Mouse (Mus musculus): ENCODE measurements around the gene D10Wsu102e. TPM values are rescaled to one million over a fixed set of nuclear protein-coding genes. Genes with fewer than 3 reads are reported as not detected.
A peak's percentile ranks its signal among the peaks of the same experiment; 100 is the strongest.
"Not testable (repeated sequence)": the region's sequence is repeated elsewhere in the genome, so short reads cannot be mapped to it uniquely, and the experiment has no call there.

D10Wsu102e gene
- polyA plus RNA-seq, 1 experiment = 0.54 TPM

DNA sequence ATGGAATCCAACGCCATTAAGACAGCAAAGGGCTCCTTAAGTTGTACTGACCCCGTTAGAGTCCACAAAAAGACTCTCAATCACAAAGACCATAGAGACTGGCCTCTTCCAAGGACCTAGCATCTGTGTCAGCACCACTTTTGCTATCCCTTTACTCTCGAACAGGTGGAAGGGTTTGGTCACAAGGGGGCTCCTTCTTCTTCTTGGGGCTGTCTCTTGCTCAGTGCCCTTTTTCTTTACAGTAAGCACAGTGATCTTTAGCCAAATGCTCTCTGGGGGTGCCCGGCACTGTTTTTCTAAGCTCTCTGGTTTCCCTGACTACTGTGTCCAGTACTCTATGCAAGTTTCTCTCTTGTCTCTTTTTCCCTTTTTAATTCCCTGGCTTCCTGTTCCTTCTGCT is 22.5 kb downstream of the D10Wsu102e start:
- Histone ChIP-seq H3K4me3 (ENCODE audit: insufficient read depth, low read length) (no peak overlapping the region), H3K27ac (ENCODE audit: insufficient read depth, low read depth, low read length) (no peak overlapping the region), H3K4me1 (ENCODE audit: control insufficient read depth, insufficient read depth, low read length) (peaks cover 5% of the 10 kb centered on the region)
- TF ChIP-seq POLR2A (IDR thresholded peaks at IDR 0.05; ENCODE audit: borderline replicate concordance, low read depth, low read length) (no peak), CTCF (IDR thresholded peaks at IDR 0.05; ENCODE audit: low read depth, low read length) (no peak)

DNA sequence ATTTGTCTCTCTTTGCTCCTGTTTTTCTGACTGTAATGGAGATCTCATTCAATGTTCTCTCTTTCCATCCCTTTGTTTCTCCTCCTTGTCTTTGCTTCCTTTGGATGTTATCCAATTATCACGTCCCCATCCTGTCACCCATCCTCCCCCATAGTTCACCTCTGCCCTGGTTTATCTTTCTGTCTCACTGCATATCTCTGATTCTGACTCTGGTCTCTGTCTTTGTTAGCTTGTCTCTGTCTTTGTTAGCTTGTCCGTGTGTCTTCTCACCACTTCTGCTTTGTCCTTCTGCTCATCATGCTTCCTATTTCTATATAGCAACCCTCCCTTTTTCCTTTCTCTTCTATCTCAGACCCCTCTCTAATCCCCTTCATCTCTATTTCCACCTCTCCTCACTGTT is 23.0 kb downstream of the D10Wsu102e start:
- TF ChIP-seq POLR2A (IDR thresholded peaks at IDR 0.05; ENCODE audit: borderline replicate concordance, low read depth, low read length) = no peak
- TF ChIP-seq CTCF (IDR thresholded peaks at IDR 0.05; ENCODE audit: low read depth, low read length) = no peak
- Histone ChIP-seq H3K4me3 (ENCODE audit: insufficient read depth, low read length) (no peak overlapping the region), H3K4me1 (ENCODE audit: control insufficient read depth, insufficient read depth, low read length) (peaks cover 5% of the 10 kb centered on the region), H3K27ac (ENCODE audit: insufficient read depth, low read depth, low read length) (no peak overlapping the region)

- Histone ChIP-seq H3K27ac (ENCODE audit: insufficient read depth, low read depth, low read length) (no peak overlapping the region), H3K4me3 (ENCODE audit: insufficient read depth, low read length) (no peak overlapping the region), H3K4me1 (ENCODE audit: control insufficient read depth, insufficient read depth, low read length) (peaks cover 5% of the 10 kb centered on the region)
- TF ChIP-seq POLR2A (IDR thresholded peaks at IDR 0.05; ENCODE audit: borderline replicate concordance, low read depth, low read length) (no peak), CTCF (IDR thresholded peaks at IDR 0.05; ENCODE audit: low read depth, low read length) (no peak)
These were observed 23.8 kb downstream of the D10Wsu102e start for GRCm38 (mm10) chr10:83383863-83384262.

- peaks cover 5% of the 10 kb centered on the region for H3K4me1 ChIP-seq (ENCODE audit: control insufficient read depth, insufficient read depth, low read length)
- H3K4me3 ChIP-seq (ENCODE audit: insufficient read depth, low read length) = no peak overlapping the region
- TF ChIP-seq POLR2A (IDR thresholded peaks at IDR 0.05; ENCODE audit: borderline replicate concordance, low read depth, low read length) (no peak), CTCF (IDR thresholded peaks at IDR 0.05; ENCODE audit: low read depth, low read length) (no peak)
- no peak overlapping the region for H3K27ac ChIP-seq (ENCODE audit: insufficient read depth, low read depth, low read length)
These were observed 24.6 kb downstream of the D10Wsu102e start for GRCm38 (mm10) chr10:83384456-83385215.

DNA sequence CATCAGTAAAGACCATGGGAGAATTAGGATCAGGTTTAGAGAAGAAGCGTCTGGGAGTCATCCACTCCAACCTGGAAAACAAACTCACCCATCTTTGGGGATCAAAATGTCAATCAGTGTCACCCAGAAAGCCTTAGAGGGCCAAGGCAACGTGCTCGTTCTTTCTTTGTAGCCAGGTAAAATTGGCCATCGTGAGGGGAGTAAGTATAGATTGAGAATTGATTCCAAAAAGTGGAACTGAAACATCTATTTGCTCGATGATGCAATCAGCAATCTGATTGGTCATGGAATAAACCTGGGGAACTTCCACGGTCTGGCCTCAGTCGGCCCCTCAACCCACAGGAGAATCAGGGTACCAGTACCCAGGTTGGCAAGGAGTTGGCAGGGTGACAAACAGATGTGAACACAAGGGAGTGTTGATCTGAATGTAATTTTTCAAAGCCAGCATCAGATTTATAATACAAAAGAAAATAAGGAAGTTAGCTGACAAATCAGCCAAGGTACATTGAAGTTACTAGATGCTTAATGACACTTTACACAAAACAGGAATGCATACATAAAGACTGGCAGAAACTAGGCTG is 25.4 kb downstream of the D10Wsu102e start:
- TF ChIP-seq POLR2A (IDR thresholded peaks at IDR 0.05; ENCODE audit: borderline replicate concordance, low read depth, low read length) = no peak
- no peak for TF ChIP-seq CTCF (IDR thresholded peaks at IDR 0.05; ENCODE audit: low read depth, low read length)
- Histone ChIP-seq H3K4me1 (ENCODE audit: control insufficient read depth, insufficient read depth, low read length) (peaks cover 5% of the 10 kb centered on the region), H3K4me3 (ENCODE audit: insufficient read depth, low read length) (no peak overlapping the region), H3K27ac (ENCODE audit: insufficient read depth, low read depth, low read length) (no peak overlapping the region)

DNA sequence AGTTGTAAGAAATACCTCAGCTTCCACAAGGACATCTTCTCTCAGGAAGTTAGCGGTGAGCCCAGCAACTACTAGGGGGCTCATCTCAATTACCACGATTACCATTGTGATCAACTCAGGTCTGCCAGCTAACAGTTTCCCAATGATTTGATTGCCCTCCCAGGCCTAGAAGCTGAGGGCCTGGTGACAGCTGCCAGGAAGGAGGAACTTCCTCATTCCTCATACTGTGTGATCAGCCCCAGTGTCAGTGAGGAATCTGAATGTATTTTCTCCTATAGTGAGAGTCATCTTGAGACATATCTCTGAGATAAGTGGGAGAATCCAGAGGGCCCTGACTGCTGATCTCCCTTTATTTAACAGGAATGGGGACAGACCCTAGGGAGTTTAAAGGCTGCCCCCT is 37.3 kb downstream of the D10Wsu102e start:
- TF ChIP-seq POLR2A (IDR thresholded peaks at IDR 0.05; ENCODE audit: borderline replicate concordance, low read depth, low read length) = no peak
- Histone ChIP-seq H3K27ac (ENCODE audit: insufficient read depth, low read depth, low read length) (peak overlapping the region; percentile 60), H3K4me1 (ENCODE audit: control insufficient read depth, insufficient read depth, low read length) (peaks cover 12% of the 10 kb centered on the region), H3K4me3 (ENCODE audit: insufficient read depth, low read length) (no peak overlapping the region)

GRCm38 (mm10) chr10:83400896-83401295 is 40.9 kb downstream of the D10Wsu102e start:
- H3K4me3 ChIP-seq (ENCODE audit: insufficient read depth, low read length); H3K27ac ChIP-seq (ENCODE audit: insufficient read depth, low read depth, low read length): not testable (repeated sequence)
- H3K4me1 ChIP-seq (ENCODE audit: control insufficient read depth, insufficient read depth, low read length) = peaks cover 12% of the 10 kb centered on the region

DNA sequence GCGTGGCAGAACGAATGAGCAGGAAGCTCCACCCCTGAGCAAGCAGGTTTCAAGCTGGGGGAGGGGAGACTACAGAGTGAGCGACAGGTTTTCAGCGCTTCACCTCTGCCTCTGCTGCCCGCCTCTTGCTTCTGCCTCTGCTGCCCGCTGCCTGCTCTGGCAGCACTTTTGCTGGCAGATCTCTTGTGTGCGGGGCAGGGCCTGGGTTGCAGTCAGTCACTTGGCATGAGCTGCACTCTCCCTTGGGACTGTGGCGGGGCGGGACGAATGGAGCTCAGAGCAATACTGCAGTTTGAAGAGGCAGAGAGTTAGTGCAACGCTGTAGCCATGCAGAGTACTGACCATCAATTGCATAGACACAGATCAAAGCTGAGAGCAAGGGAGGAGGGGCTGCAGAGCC is 45.0 kb downstream of the D10Wsu102e start:
- TF ChIP-seq POLR2A (IDR thresholded peaks at IDR 0.05; ENCODE audit: borderline replicate concordance, low read depth, low read length) (no peak), CTCF (IDR thresholded peaks at IDR 0.05; ENCODE audit: low read depth, low read length) (no peak)
- Histone ChIP-seq H3K27ac (ENCODE audit: insufficient read depth, low read depth, low read length) (no peak overlapping the region), H3K4me3 (ENCODE audit: insufficient read depth, low read length) (no peak overlapping the region), H3K4me1 (ENCODE audit: control insufficient read depth, insufficient read depth, low read length) (no peaks in the 10 kb centered on the region)

DNA sequence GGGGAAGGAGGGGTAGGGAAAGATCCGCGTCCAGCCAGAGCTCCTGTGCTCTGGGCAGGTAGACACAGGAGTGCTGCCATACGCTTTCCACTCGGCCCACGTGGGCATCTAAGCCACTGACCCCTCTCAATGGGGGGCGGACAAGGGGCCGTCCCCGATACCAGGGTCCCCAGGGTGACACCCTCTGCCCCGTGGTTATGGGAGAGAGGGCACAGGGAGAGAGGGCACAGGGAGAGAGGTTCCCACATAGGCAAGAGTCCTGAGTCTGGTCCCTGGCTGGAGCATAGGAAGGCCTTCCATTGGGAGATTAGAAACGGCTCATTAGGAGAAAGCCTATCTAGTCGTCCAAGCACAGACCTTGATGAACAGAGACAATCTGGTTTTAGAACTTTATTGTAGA is 45.7 kb downstream of the D10Wsu102e start:
- TF ChIP-seq POLR2A (IDR thresholded peaks at IDR 0.05; ENCODE audit: borderline replicate concordance, low read depth, low read length) = no peak
- no peak for TF ChIP-seq CTCF (IDR thresholded peaks at IDR 0.05; ENCODE audit: low read depth, low read length)
- Histone ChIP-seq H3K4me3 (ENCODE audit: insufficient read depth, low read length) (no peak overlapping the region), H3K27ac (ENCODE audit: insufficient read depth, low read depth, low read length) (no peak overlapping the region), H3K4me1 (ENCODE audit: control insufficient read depth, insufficient read depth, low read length) (no peaks in the 10 kb centered on the region)

- TF ChIP-seq CTCF (IDR thresholded peaks at IDR 0.05; ENCODE audit: low read depth, low read length) = no peak
- TF ChIP-seq POLR2A (IDR thresholded peaks at IDR 0.05; ENCODE audit: borderline replicate concordance, low read depth, low read length) = no peak
- no peak overlapping the region for H3K27ac ChIP-seq (ENCODE audit: insufficient read depth, low read depth, low read length)
- no peak overlapping the region for H3K4me3 ChIP-seq (ENCODE audit: insufficient read depth, low read length)
These were observed 47.1 kb downstream of the D10Wsu102e start for GRCm38 (mm10) chr10:83407141-83407540.

GRCm38 (mm10) chr10:83418466-83418865 is 58.4 kb downstream of the D10Wsu102e start:
- H3K27ac ChIP-seq (ENCODE audit: insufficient read depth, low read depth, low read length); H3K4me1 ChIP-seq (ENCODE audit: control insufficient read depth, insufficient read depth, low read length); H3K4me3 ChIP-seq (ENCODE audit: insufficient read depth, low read length): not testable (repeated sequence)

More at GRCm38 (mm10) chr10:83407141-83407540, 47.1 kb downstream of the D10Wsu102e start:
- no peaks in the 10 kb centered on the region for H3K4me1 ChIP-seq (ENCODE audit: control insufficient read depth, insufficient read depth, low read length)

Data from bone marrow macrophage, adult 2 months (primary cell).